Mouse (Mus musculus): ENCODE measurements around the gene Hdac4. TPM values are rescaled to one million over a fixed set of nuclear protein-coding genes. Genes with fewer than 3 reads are reported as not detected.

Hdac4 gene
- polyA plus RNA-seq, 1 experiment from 2014 or later: 38.0 TPM

DNA sequence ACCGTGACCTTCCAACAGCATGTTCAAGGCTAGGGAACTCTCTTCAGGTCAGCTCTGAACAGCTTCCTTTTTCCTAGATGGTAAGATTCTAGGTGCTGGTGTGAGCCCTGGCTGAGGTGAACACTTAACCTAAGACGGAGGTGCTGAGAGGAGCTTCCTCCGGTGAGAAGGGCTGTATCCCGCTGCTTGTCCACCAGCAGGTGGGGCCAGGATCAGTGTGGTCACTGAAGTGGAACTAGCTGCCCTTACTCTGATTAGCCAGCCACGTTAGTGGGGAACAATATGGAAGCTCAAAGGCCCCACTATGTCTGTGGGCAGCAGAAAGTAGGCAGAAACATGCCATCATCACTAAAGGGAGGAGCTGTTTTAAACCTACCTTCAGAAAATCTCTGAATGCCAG, 204.6 kb downstream of the Hdac4 start:
- 82% methylated on average over 5 of the region's 5 CpGs for WGBS
- Histone ChIP-seq H3K4me1 (ENCODE audit: control insufficient read depth, insufficient read depth, low read length) (no peaks in the 10 kb centered on the region), H3K9ac (replicated peaks; ENCODE audit: low read depth, low read length) (no peak overlapping the region), H3K27ac (ENCODE audit: low read depth, low read length) (no peak overlapping the region), H3K27me3 (ENCODE audit: control insufficient read depth, insufficient read depth, low read length) (no peaks in the 10 kb centered on the region), H3K36me3 (ENCODE audit: control insufficient read depth, insufficient read depth, low read length) (peaks cover 47% of the 10 kb centered on the region), H3K4me3 (ENCODE audit: low read depth, low read length) (no peak overlapping the region), H3K9me3 (ENCODE audit: control insufficient read depth, low read length) (no peaks in the 10 kb centered on the region), H3K4me2 (ENCODE audit: low read depth, low read length) (no peak overlapping the region)
- no peak for ATAC-seq (ENCODE audit: low read depth)

DNA sequence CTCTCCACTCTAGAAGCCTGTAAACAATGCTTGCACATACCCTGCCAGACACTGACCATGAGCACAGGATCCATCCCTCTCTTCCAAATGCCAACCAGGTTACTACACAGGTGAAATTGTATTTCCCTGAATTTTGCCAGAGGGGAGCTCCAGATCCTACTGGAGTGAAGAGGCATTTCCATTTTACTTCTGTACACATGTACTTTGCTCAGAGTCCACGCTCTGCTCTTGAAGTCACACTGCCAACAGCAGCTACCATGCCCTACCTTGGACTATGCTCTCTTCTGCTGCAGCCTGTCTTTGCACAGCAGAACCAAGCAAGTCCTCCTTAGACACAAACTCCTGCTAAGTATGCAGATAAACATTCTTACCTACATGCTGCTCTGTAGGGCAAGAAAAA, 206.6 kb downstream of the Hdac4 start:
- peaks cover 60% of the 10 kb centered on the region for H3K36me3 ChIP-seq (ENCODE audit: control insufficient read depth, insufficient read depth, low read length)
- H3K4me1 ChIP-seq (ENCODE audit: control insufficient read depth, insufficient read depth, low read length): no peaks in the 10 kb centered on the region
- 100% methylated on average over 1 of the region's 1 CpGs for WGBS
- H3K4me3 ChIP-seq (ENCODE audit: low read depth, low read length): no peak overlapping the region
- no peaks in the 10 kb centered on the region for H3K27me3 ChIP-seq (ENCODE audit: control insufficient read depth, insufficient read depth, low read length)
- ATAC-seq (ENCODE audit: low read depth): no peak
- H3K9me3 ChIP-seq (ENCODE audit: control insufficient read depth, low read length): no peaks in the 10 kb centered on the region
- no peak overlapping the region for H3K27ac ChIP-seq (ENCODE audit: low read depth, low read length)
- no peak overlapping the region for H3K4me2 ChIP-seq (ENCODE audit: low read depth, low read length)
- H3K9ac ChIP-seq (replicated peaks; ENCODE audit: low read depth, low read length): no peak overlapping the region

DNA sequence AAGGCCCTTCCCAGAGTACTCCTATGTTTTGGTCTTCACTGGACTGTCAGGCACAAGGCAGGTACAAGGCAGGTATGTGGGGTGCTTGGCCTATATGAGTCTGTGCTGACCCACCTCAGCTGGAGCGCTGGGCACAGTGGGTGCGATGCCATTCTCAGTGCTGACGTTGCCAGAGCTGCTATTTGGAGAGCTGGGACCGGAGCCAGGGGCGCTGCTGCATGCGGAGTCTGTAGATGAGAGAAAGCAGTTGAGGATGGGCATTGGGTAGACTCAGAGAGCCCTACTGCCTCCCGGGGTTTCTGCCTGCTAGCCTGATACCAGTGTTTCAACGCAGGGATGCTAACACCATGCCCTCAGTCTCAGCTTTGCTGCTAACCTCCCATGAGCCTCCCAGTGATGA, 208.1 kb downstream of the Hdac4 start:
- Histone ChIP-seq H3K36me3 (ENCODE audit: control insufficient read depth, insufficient read depth, low read length) (peaks cover 66% of the 10 kb centered on the region), H3K27me3 (ENCODE audit: control insufficient read depth, insufficient read depth, low read length) (no peaks in the 10 kb centered on the region), H3K4me2 (ENCODE audit: low read depth, low read length) (no peak overlapping the region), H3K27ac (ENCODE audit: low read depth, low read length) (no peak overlapping the region), H3K9ac (replicated peaks; ENCODE audit: low read depth, low read length) (no peak overlapping the region), H3K4me3 (ENCODE audit: low read depth, low read length) (no peak overlapping the region), H3K4me1 (ENCODE audit: control insufficient read depth, insufficient read depth, low read length) (no peaks in the 10 kb centered on the region), H3K9me3 (ENCODE audit: control insufficient read depth, low read length) (no peaks in the 10 kb centered on the region)
- no peak for ATAC-seq (ENCODE audit: low read depth)
- WGBS: 92% methylated on average over 8 of the region's 8 CpGs

DNA sequence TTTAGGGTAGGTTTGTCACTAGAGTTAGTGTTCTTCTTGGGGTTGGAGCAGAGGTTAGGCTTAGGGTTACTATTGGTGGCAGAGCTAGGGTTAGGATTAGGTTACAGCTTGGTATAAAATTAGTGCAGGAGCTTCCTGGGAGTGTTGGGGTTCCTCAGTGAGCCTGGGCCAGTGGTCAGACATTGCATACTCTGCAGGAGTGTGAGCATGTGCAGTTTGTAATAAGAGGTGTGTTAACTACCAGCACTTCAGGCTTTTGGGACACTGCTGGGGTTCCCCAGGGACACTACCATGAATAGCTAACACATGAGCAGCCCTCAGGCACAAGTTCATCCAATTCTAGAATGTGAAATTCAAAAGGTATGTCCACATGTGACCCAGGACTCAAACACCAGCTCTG, 209.7 kb downstream of the Hdac4 start:
- ATAC-seq (ENCODE audit: low read depth): no peak
- Histone ChIP-seq H3K4me3 (ENCODE audit: low read depth, low read length) (no peak overlapping the region), H3K9ac (replicated peaks; ENCODE audit: low read depth, low read length) (no peak overlapping the region), H3K27ac (ENCODE audit: low read depth, low read length) (no peak overlapping the region), H3K36me3 (ENCODE audit: control insufficient read depth, insufficient read depth, low read length) (peaks cover 65% of the 10 kb centered on the region), H3K4me1 (ENCODE audit: control insufficient read depth, insufficient read depth, low read length) (no peaks in the 10 kb centered on the region), H3K9me3 (ENCODE audit: control insufficient read depth, low read length) (no peaks in the 10 kb centered on the region), H3K27me3 (ENCODE audit: control insufficient read depth, insufficient read depth, low read length) (no peaks in the 10 kb centered on the region), H3K4me2 (ENCODE audit: low read depth, low read length) (no peak overlapping the region)

DNA sequence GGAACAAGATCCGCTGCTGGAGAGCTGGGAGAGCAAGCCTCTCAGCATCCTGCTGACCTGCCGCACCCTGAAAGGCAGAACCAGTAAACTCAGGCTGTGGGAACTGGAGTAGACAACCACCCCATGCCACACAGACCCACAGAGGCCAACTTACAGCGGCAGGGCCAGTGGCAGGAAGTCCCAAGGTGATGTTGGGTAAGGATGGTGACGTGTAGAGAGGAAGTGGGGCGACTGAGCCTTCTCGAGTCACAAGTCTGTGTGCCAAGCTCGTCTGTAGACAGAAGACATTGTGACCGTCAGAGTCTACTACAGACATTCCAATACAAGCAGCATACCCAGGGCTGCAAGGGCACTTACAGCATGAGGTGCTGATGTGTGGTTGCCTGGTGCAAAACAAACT, 211.0 kb downstream of the Hdac4 start:
- H3K27ac ChIP-seq (ENCODE audit: low read depth, low read length): no peak overlapping the region
- WGBS: 94% methylated on average over 8 of the region's 8 CpGs
- H3K9me3 ChIP-seq (ENCODE audit: control insufficient read depth, low read length): no peaks in the 10 kb centered on the region
- no peak overlapping the region for H3K4me2 ChIP-seq (ENCODE audit: low read depth, low read length)
- no peak overlapping the region for H3K4me3 ChIP-seq (ENCODE audit: low read depth, low read length)
- no peaks in the 10 kb centered on the region for H3K4me1 ChIP-seq (ENCODE audit: control insufficient read depth, insufficient read depth, low read length)
- H3K27me3 ChIP-seq (ENCODE audit: control insufficient read depth, insufficient read depth, low read length): no peaks in the 10 kb centered on the region
- ATAC-seq (ENCODE audit: low read depth): no peak
- H3K36me3 ChIP-seq (ENCODE audit: control insufficient read depth, insufficient read depth, low read length): peaks cover 54% of the 10 kb centered on the region
- H3K9ac ChIP-seq (replicated peaks; ENCODE audit: low read depth, low read length): no peak overlapping the region

DNA sequence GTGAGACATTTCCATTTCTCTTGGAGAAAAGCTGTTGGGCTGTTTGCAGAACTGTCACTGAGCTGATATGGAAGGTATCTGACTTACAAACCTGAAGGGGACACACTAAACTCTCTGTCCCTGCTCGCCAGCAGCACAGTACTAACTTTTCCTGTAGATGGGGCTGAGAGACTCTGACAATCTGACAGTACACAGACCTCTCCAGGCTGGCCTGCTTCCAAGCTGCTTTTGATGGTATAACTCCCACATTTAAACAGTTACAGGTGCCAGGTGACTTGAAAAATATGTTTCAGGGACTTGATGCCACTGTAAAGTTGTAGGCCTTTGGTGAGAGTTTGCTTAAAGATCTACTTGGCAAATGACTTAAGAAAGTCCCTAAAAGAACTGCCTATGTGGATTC, 214.1 kb downstream of the Hdac4 start:
- ATAC-seq (ENCODE audit: low read depth): no peak

DNA sequence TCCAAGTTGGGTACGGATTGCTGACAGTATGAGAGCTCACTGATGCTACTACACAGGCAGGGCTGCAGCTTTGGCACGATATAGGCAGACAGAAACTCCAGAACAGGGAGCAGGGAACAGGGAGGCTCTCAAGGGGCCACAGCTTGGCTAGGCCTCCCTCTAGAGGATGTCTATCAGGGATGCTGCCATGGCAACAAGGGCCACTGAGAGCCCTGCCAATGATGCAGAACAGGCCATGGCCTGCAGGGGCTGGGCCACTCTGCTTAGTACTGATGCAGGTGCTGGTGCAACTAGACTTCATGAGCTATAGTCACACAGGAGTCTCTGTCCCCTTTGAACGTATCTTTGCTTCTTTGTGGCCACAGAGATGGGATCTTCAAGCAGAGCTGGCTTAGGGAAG, 217.1 kb downstream of the Hdac4 start:
- H3K9ac ChIP-seq (replicated peaks; ENCODE audit: low read depth, low read length): no peak overlapping the region
- no peaks in the 10 kb centered on the region for H3K9me3 ChIP-seq (ENCODE audit: control insufficient read depth, low read length)
- H3K4me1 ChIP-seq (ENCODE audit: control insufficient read depth, insufficient read depth, low read length): peaks cover 3% of the 10 kb centered on the region; the same call in 1 of the 2 replicates
- H3K36me3 ChIP-seq (ENCODE audit: control insufficient read depth, insufficient read depth, low read length): peaks cover 22% of the 10 kb centered on the region
- 70% methylated on average over 3 of the region's 3 CpGs for WGBS
- ATAC-seq (ENCODE audit: low read depth): no peak
- H3K4me3 ChIP-seq (ENCODE audit: low read depth, low read length): no peak overlapping the region
- no peaks in the 10 kb centered on the region for H3K27me3 ChIP-seq (ENCODE audit: control insufficient read depth, insufficient read depth, low read length)
- H3K27ac ChIP-seq (ENCODE audit: low read depth, low read length): no peak overlapping the region
- no peak overlapping the region for H3K4me2 ChIP-seq (ENCODE audit: low read depth, low read length)

More for the DNA sequence above, 214.1 kb downstream of the Hdac4 start:
- 79% methylated on average over 1 of the region's 1 CpGs for WGBS
- Histone ChIP-seq H3K9me3 (ENCODE audit: control insufficient read depth, low read length) (no peaks in the 10 kb centered on the region), H3K4me3 (ENCODE audit: low read depth, low read length) (no peak overlapping the region), H3K4me1 (ENCODE audit: control insufficient read depth, insufficient read depth, low read length) (peaks cover 3% of the 10 kb centered on the region; the same call in 1 of the 2 replicates), H3K27ac (ENCODE audit: low read depth, low read length) (no peak overlapping the region), H3K4me2 (ENCODE audit: low read depth, low read length) (no peak overlapping the region), H3K36me3 (ENCODE audit: control insufficient read depth, insufficient read depth, low read length) (peaks cover 36% of the 10 kb centered on the region), H3K27me3 (ENCODE audit: control insufficient read depth, insufficient read depth, low read length) (no peaks in the 10 kb centered on the region), H3K9ac (replicated peaks; ENCODE audit: low read depth, low read length) (no peak overlapping the region)

DNA sequence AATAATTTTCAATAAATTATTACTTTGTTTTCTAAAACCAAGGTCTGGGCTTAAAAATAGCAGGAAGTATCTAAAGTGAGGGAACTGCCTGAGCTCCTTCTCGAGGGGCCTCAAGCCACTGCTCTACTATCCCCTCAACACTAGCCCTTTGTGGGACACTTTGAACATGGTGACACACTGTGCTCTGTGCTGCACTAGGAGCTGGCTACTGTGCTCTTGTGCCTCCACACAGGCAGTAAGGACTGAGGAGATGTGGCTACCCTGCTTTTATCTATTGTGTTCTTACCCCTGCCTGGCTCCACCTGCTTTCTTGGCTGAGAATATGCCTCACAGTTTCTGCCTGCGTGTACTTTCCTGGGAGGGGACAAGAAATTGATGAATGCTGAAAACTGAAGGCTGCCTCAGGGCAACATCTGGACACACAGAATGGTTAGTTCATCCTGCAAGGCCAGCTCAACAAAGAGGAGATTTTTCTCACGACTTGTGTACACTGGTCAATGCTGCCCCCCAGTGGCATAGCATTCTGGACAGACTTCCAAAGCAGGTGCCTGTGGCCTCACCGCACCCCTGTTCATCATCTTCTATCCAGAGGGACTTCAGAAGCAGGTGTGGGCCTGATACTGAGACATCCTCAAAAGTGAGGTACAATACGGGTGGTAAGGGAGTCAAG, 226.7 kb downstream of the Hdac4 start:
- Histone ChIP-seq H3K36me3 (ENCODE audit: control insufficient read depth, insufficient read depth, low read length) (peaks cover 64% of the 10 kb centered on the region), H3K4me3 (ENCODE audit: low read depth, low read length) (no peak overlapping the region), H3K4me2 (ENCODE audit: low read depth, low read length) (no peak overlapping the region), H3K27ac (ENCODE audit: low read depth, low read length) (no peak overlapping the region), H3K9me3 (ENCODE audit: control insufficient read depth, low read length) (no peaks in the 10 kb centered on the region), H3K4me1 (ENCODE audit: control insufficient read depth, insufficient read depth, low read length) (no peaks in the 10 kb centered on the region), H3K9ac (replicated peaks; ENCODE audit: low read depth, low read length) (no peak overlapping the region), H3K27me3 (ENCODE audit: control insufficient read depth, insufficient read depth, low read length) (no peaks in the 10 kb centered on the region)
- WGBS: 55% methylated on average over 5 of the region's 5 CpGs
- ATAC-seq (ENCODE audit: low read depth): peak; percentile 34; the same call in 1 of the 2 replicates

DNA sequence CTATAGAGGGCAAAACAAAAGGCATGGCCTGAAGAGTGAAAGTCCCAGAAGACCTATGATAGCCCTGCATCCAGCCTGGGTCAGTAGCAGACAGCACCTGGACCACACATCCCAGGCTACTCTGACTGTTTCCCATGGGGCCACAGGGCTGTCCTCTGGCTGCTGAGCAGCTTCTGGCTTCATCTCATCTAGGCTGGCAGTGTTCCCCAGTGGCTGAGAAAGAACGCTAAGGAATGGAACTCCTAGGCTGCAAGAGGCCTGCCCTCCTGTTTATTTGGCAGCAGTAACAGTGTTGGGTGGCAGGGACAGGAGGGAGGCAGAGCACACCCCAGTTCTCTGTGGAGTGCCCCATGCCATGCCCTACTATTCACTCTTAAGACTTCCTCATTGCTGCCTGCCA, 228.5 kb downstream of the Hdac4 start:
- no peak for ATAC-seq (ENCODE audit: low read depth)
- peaks cover 55% of the 10 kb centered on the region for H3K36me3 ChIP-seq (ENCODE audit: control insufficient read depth, insufficient read depth, low read length)
- no peak overlapping the region for H3K4me2 ChIP-seq (ENCODE audit: low read depth, low read length)
- H3K9me3 ChIP-seq (ENCODE audit: control insufficient read depth, low read length): no peaks in the 10 kb centered on the region
- no peak overlapping the region for H3K9ac ChIP-seq (replicated peaks; ENCODE audit: low read depth, low read length)
- no peaks in the 10 kb centered on the region for H3K4me1 ChIP-seq (ENCODE audit: control insufficient read depth, insufficient read depth, low read length)
- H3K27ac ChIP-seq (ENCODE audit: low read depth, low read length): no peak overlapping the region
- no peaks in the 10 kb centered on the region for H3K27me3 ChIP-seq (ENCODE audit: control insufficient read depth, insufficient read depth, low read length)
- 73% methylated on average over 1 of the region's 1 CpGs for WGBS
- no peak overlapping the region for H3K4me3 ChIP-seq (ENCODE audit: low read depth, low read length)

Data from neural tube, embryonic 14.5 days (tissue).